Mouse (Mus musculus) neural tube, embryonic 11.5 days (tissue): ENCODE measurements at regions not wholly inside any gene's neighbourhood (a gene's known extent, or its start where the extent isn't known, plus 50 kb on each side); places are given as distances from the start of the nearest gene placed in this dataset.
A peak's percentile ranks its signal among the peaks of the same experiment; 100 is the strongest.

Experiments used
- ATAC-seq: fragments of 200-750 bp; cut with Nextera tagmentation; 2 replicates; pipeline ENCODE4 v1.8.0; 2017; ENCODE audit warnings: moderate number of reproducible peaks, mild to moderate bottlenecking, moderate TSS enrichment, moderate library complexity; ENCODE audit not compliant: insufficient read depth, low FRiP score, low TSS enrichment
- DNase-seq: peaks from one replicate; pipeline ENCODE4 v3.0.0-alpha.2; 2015; ENCODE audit warnings: low spot score
- H3K27ac ChIP-seq: fragments of 300-500 bp; sonication (generic); 2 replicates; pipeline ENCODE4 v1.5.1; 2014; ENCODE audit warnings: low read depth, mild to moderate bottlenecking, low read length
- H3K27me3 ChIP-seq: fragments of 300-500 bp; sonication (generic); 2 replicates; pipeline ENCODE4 v1.6.1; 2014; ENCODE audit warnings: mild to moderate bottlenecking, low read length, mixed read lengths; ENCODE audit not compliant: control insufficient read depth, insufficient read depth
- H3K36me3 ChIP-seq: fragments of 300-500 bp; sonication (generic); 2 replicates; pipeline ENCODE4 v1.6.1; 2014; ENCODE audit warnings: mild to moderate bottlenecking, low read length, moderate library complexity, mixed read lengths; ENCODE audit not compliant: control insufficient read depth, insufficient read depth
- H3K4me1 ChIP-seq: fragments of 300-500 bp; sonication (generic); 2 replicates; pipeline ENCODE4 v1.6.1; 2014; ENCODE audit warnings: low read length, mixed read lengths; ENCODE audit not compliant: control insufficient read depth, insufficient read depth
- H3K4me2 ChIP-seq: fragments of 300-500 bp; sonication (generic); 2 replicates; pipeline ENCODE4 v1.6.1; 2014; ENCODE audit warnings: low read depth, mild to moderate bottlenecking, moderate library complexity
- H3K4me3 ChIP-seq: fragments of 300-500 bp; sonication (generic); 2 replicates; pipeline ENCODE4 v1.5.1; 2014; ENCODE audit warnings: low read depth, low read length
- H3K9ac ChIP-seq: fragments of 300-500 bp; sonication (generic); 2 replicates; pipeline ENCODE4 v1.6.1; 2014; ENCODE audit warnings: mild to moderate bottlenecking, low read length
- H3K9me3 ChIP-seq: fragments of 300-500 bp; sonication (generic); 2 replicates; pipeline ENCODE4 v1.6.1; 2016; ENCODE audit warnings: low read length; ENCODE audit not compliant: control insufficient read depth
- WGBS: fragments of 180-500 bp; shearing (Covaris S2); extraction: QIAGEN DNeasy Blood & Tissue Kit; methylation state at CpG from one replicate; pipeline ENCODE4 v1.1.7; 2014; 5-methylcytosine and 5-hydroxymethylcytosine counted together

- WGBS, result 27% methylated on average over 5 of the region's 5 CpGs
- DNase-seq, result no peak
- no peaks in the 10 kb centered on the region for H3K36me3 ChIP-seq
- H3K9me3 ChIP-seq, result no peaks in the 10 kb centered on the region
- H3K9ac ChIP-seq, result no peak overlapping the region
- no peak overlapping the region for H3K27ac ChIP-seq
- no peak for ATAC-seq
- no peak overlapping the region for H3K4me3 ChIP-seq
- peaks cover 3% of the 10 kb centered on the region; the same call in 1 of the 2 replicates for H3K4me1 ChIP-seq
- no peaks in the 10 kb centered on the region for H3K27me3 ChIP-seq
- H3K4me2 ChIP-seq, result no peak overlapping the region
These were observed 55.0 kb upstream of the Gm11084 start for GRCm38 (mm10) chr2:73041475-73041874.

- 79% methylated on average over 3 of the region's 3 CpGs for WGBS
- Histone ChIP-seq H3K4me1 (peaks cover 3% of the 10 kb centered on the region; the same call in 1 of the 2 replicates), H3K9me3 (no peaks in the 10 kb centered on the region), H3K27me3 (no peaks in the 10 kb centered on the region), H3K9ac (no peak overlapping the region), H3K27ac (no peak overlapping the region), H3K4me3 (no peak overlapping the region), H3K36me3 (no peaks in the 10 kb centered on the region), H3K4me2 (no peak overlapping the region)
- DNase-seq, result no peak
- no peak for ATAC-seq
These were observed 53.5 kb upstream of the Gm11084 start for GRCm38 (mm10) chr2:73040031-73040430.

GRCm38 (mm10) chr2:73039300-73039699 lies 52.8 kb upstream of the Gm11084 start:
- H3K27me3 ChIP-seq, result no peaks in the 10 kb centered on the region
- no peak overlapping the region for H3K4me3 ChIP-seq
- no peaks in the 10 kb centered on the region for H3K9me3 ChIP-seq
- H3K4me2 ChIP-seq, result no peak overlapping the region
- 70% methylated on average over 2 of the region's 2 CpGs for WGBS
- H3K9ac ChIP-seq, result no peak overlapping the region
- ATAC-seq, result no peak
- no peak overlapping the region for H3K27ac ChIP-seq
- no peaks in the 10 kb centered on the region for H3K36me3 ChIP-seq
- peaks cover 3% of the 10 kb centered on the region; the same call in 1 of the 2 replicates for H3K4me1 ChIP-seq
- no peak for DNase-seq

- WGBS, result 19% methylated on average over 16 of the region's 16 CpGs
- ATAC-seq (0 out of 2 replicates have a peak, but pooled peaks have one; percentile 20), DNase-seq (peak; percentile 55)
- peak overlapping the region; percentile 3; the same call in 1 of the 2 replicates for H3K4me3 ChIP-seq
- H3K4me1 ChIP-seq, result peaks cover 3% of the 10 kb centered on the region; the same call in 1 of the 2 replicates
- 0 out of 2 replicates have a peak overlapping the region, but pooled peaks have one; percentile 11 for H3K9ac ChIP-seq
- H3K36me3 ChIP-seq, result no peaks in the 10 kb centered on the region
- no peaks in the 10 kb centered on the region for H3K27me3 ChIP-seq
- H3K9me3 ChIP-seq, result no peaks in the 10 kb centered on the region
- H3K4me2 ChIP-seq, result peak overlapping the region; percentile 41
- H3K27ac ChIP-seq, result no peak overlapping the region
These were observed 51.8 kb upstream of the Gm11084 start for GRCm38 (mm10) chr2:73038290-73038732.

GRCm38 (mm10) chr2:73037266-73038046 lies 50.9 kb upstream of the Gm11084 start:
- Histone ChIP-seq H3K4me2 (no peak overlapping the region), H3K9ac (no peak overlapping the region), H3K4me1 (peaks cover 3% of the 10 kb centered on the region; the same call in 1 of the 2 replicates), H3K27ac (no peak overlapping the region), H3K36me3 (no peaks in the 10 kb centered on the region), H3K4me3 (no peak overlapping the region), H3K9me3 (no peaks in the 10 kb centered on the region), H3K27me3 (no peaks in the 10 kb centered on the region)
- DNase-seq (no peak), ATAC-seq (no peak)
- 57% methylated on average over 13 of the region's 13 CpGs for WGBS
